Mouse (Mus musculus) ovary, postnatal 36 days (tissue): ENCODE measurements around the gene Glmp.
"Not testable (repeated sequence)": the region's sequence is repeated elsewhere in the genome, so short reads cannot be mapped to it uniquely, and the experiment has no call there.

Experiments
- DNase-seq: peaks from one replicate; pipeline ENCODE4 v3.0.0; 2022; ENCODE audit warnings: low spot score, mixed read lengths

Glmp gene

GRCm38 (mm10) chr3:88324951-88325405, at the start of gene Glmp:
Glmp (plus strand) TSS chr3:88325023.
- DNase-seq, result peak; percentile 41

GRCm38 (mm10) chr3:88276121-88276520, 48.7 kb upstream of the Glmp start:
- no peak for DNase-seq

GRCm38 (mm10) chr3:88276529-88277143, 48.2 kb upstream of the Glmp start:
- peak; percentile 27 for DNase-seq

GRCm38 (mm10) chr3:88280035-88280434, 44.8 kb upstream of the Glmp start:
- no peak for DNase-seq

GRCm38 (mm10) chr3:88281141-88281916, 43.5 kb upstream of the Glmp start:
- not testable (repeated sequence) for DNase-seq

- DNase-seq, result not testable (repeated sequence)
Observed at GRCm38 (mm10) chr3:88284815-88285564, 39.8 kb upstream of the Glmp start.

- DNase-seq, result not testable (repeated sequence)
Observed at GRCm38 (mm10) chr3:88285565-88285895, 39.3 kb upstream of the Glmp start.

- no peak for DNase-seq
Observed at GRCm38 (mm10) chr3:88287110-88287509, 37.7 kb upstream of the Glmp start, which contains the start of gene Gm38392. Gm38392 (minus strand) TSS chr3:88287210.

GRCm38 (mm10) chr3:88288133-88288713, 36.6 kb upstream of the Glmp start:
- DNase-seq, result not testable (repeated sequence)

- DNase-seq, result no peak
Observed at GRCm38 (mm10) chr3:88291970-88292369, 32.9 kb upstream of the Glmp start.

GRCm38 (mm10) chr3:88295272-88295671, 29.6 kb upstream of the Glmp start:
- DNase-seq, result not testable (repeated sequence)

- DNase-seq, result no peak
Observed at GRCm38 (mm10) chr3:88296110-88296560, 28.7 kb upstream of the Glmp start.

- peak; percentile 94 for DNase-seq
Observed at GRCm38 (mm10) chr3:88296561-88297318, 28.1 kb upstream of the Glmp start, which contains the start of the genes Tsacc and Cct3. Tsacc (minus strand) TSS chr3:88296999. Cct3 (plus strand) TSS chr3:88297116.

GRCm38 (mm10) chr3:88297321-88297851, 27.4 kb upstream of the Glmp start:
- DNase-seq, result no peak

GRCm38 (mm10) chr3:88299172-88299571, 25.7 kb upstream of the Glmp start:
- DNase-seq, result no peak

- no peak for DNase-seq
Observed at GRCm38 (mm10) chr3:88328956-88329355, 4.1 kb downstream of the Glmp start.

GRCm38 (mm10) chr3:88331282-88331681, 6.5 kb downstream of the Glmp start:
- no peak for DNase-seq

GRCm38 (mm10) chr3:88334029-88334658, 9.3 kb downstream of the Glmp start:
- no peak for DNase-seq

GRCm38 (mm10) chr3:88334902-88335435, 10.1 kb downstream of the Glmp start:
- DNase-seq, result no peak

- DNase-seq, result no peak
Observed at GRCm38 (mm10) chr3:88335436-88336053, 10.7 kb downstream of the Glmp start.
